Mouse (Mus musculus) frontal cortex, adult (tissue): ENCODE measurements around the gene Thumpd2.
A peak's percentile ranks its signal among the peaks of the same experiment; 100 is the strongest.

ENCODE experiments used
- ATAC-seq: cut with Nextera tagmentation; 2 replicates; pipeline ENCODE4 v1.9.2; 2017; ENCODE audit warnings: mild to moderate bottlenecking, moderate library complexity, mixed read lengths; ENCODE audit not compliant: low TSS enrichment

The Thumpd2 gene

GRCm38 (mm10) chr17:81032957-81033356 is 31.9 kb downstream of the Thumpd2 start:
- ATAC-seq = no peak

GRCm38 (mm10) chr17:81031830-81032442 is 32.9 kb downstream of the Thumpd2 start:
- no peak for ATAC-seq

GRCm38 (mm10) chr17:81027331-81027730 is 37.6 kb downstream of the Thumpd2 start:
- ATAC-seq = no peak

GRCm38 (mm10) chr17:81017132-81017531 is 47.8 kb downstream of the Thumpd2 start:
- 0 out of 2 replicates have a peak, but pooled peaks have one; percentile 10 for ATAC-seq

GRCm38 (mm10) chr17:81015814-81016447 is 49.0 kb downstream of the Thumpd2 start:
- ATAC-seq = peak; percentile 72

- ATAC-seq = peak; percentile 70
Observed at GRCm38 (mm10) chr17:81010844-81011685, 53.8 kb downstream of the Thumpd2 start.

GRCm38 (mm10) chr17:81010199-81010598 is 54.7 kb downstream of the Thumpd2 start:
- no peak for ATAC-seq

GRCm38 (mm10) chr17:81009112-81009511 is 55.8 kb downstream of the Thumpd2 start:
- ATAC-seq = no peak

GRCm38 (mm10) chr17:81005292-81005691 is 59.6 kb downstream of the Thumpd2 start:
- no peak for ATAC-seq

GRCm38 (mm10) chr17:81004454-81004853 is 60.4 kb downstream of the Thumpd2 start:
- ATAC-seq = no peak

- no peak for ATAC-seq
Observed at GRCm38 (mm10) chr17:81002130-81002529, 62.8 kb downstream of the Thumpd2 start.

- ATAC-seq = no peak
Observed at GRCm38 (mm10) chr17:81001647-81002046, 63.2 kb downstream of the Thumpd2 start.

GRCm38 (mm10) chr17:81001010-81001409 is 63.9 kb downstream of the Thumpd2 start:
- no peak for ATAC-seq

GRCm38 (mm10) chr17:80998958-80999357 is 65.9 kb downstream of the Thumpd2 start:
- no peak for ATAC-seq

GRCm38 (mm10) chr17:80997226-80997625 is 67.7 kb downstream of the Thumpd2 start:
- no peak for ATAC-seq

- ATAC-seq = peak; percentile 57
Observed at GRCm38 (mm10) chr17:80991535-80992127, 73.3 kb downstream of the Thumpd2 start.

- no peak for ATAC-seq
Observed at GRCm38 (mm10) chr17:80982976-80983375, 81.9 kb downstream of the Thumpd2 start.

- peak; percentile 91 for ATAC-seq
Observed at GRCm38 (mm10) chr17:80982412-80982787, 82.5 kb downstream of the Thumpd2 start.

GRCm38 (mm10) chr17:80981721-80982411 is 83.0 kb downstream of the Thumpd2 start:
- peak; percentile 55 for ATAC-seq

- no peak for ATAC-seq
Observed at GRCm38 (mm10) chr17:80980096-80980495, 84.8 kb downstream of the Thumpd2 start.

GRCm38 (mm10) chr17:80977245-80977644 is 87.6 kb downstream of the Thumpd2 start:
- ATAC-seq = no peak
